Mouse (Mus musculus): ENCODE measurements at regions not wholly inside any gene's neighbourhood (a gene's known extent, or its start where the extent isn't known, plus 50 kb on each side); places are given as distances from the start of the nearest gene placed in this dataset.
"Not testable (repeated sequence)": the region's sequence is repeated elsewhere in the genome, so short reads cannot be mapped to it uniquely, and the experiment has no call there.

- peak; percentile 52 for ATAC-seq (replicated peaks in 1 of 2; ENCODE audit: insufficient read depth in 1 of 2, low FRiP score in 2 of 2, low TSS enrichment in 1 of 2, low read depth in 1 of 2, poor library complexity in 2 of 2, severe bottlenecking in 2 of 2)
Observed at GRCm38 (mm10) chr5:118465991-118466750, 94.3 kb upstream of the Med13l start.

DNA sequence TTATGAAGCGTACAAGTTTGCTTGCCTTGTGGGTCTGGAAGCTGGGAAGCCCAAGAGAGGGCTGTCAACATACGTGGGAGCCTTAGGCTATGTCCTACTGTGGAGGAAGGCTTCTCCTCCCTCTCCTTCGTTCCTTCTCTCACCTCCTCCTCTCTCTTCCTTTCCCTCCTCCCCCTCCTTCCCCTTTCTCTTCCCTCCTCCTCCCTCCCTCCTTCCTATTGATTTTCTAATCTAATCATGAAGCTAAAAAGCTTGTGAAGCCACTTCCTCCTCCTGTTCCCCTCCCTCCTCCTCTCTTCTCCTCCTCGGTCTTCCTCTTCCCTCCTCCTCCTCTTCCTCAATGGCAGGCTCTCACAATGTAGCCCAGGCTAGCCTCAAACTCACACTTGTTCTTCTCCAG is 91.7 kb upstream of the Med13l start:
- no peak for ATAC-seq (replicated peaks in 1 of 2; ENCODE audit: insufficient read depth in 1 of 2, low FRiP score in 2 of 2, low TSS enrichment in 1 of 2, low read depth in 1 of 2, poor library complexity in 2 of 2, severe bottlenecking in 2 of 2)

DNA sequence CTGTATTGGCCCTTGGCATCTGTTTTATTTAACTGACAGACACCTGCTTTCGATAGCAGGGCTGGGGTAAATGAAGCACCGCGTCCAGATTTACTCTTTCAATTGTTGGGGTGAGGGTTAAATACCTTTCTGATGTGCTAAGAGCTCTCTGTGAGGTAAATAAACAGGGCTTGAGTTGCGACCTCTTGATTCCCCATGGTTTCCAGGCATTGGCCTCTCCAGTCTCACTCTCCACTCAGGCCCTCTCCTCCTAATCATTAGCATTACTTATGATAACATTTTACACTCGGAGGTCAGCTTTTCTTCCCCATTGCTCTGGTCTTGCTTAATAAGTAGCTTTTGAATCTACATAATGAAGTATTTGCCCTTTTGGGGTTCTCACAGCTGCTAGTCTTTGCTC is 88.9 kb upstream of the Med13l start:
- no peak for ATAC-seq (replicated peaks in 1 of 2; ENCODE audit: insufficient read depth in 1 of 2, low FRiP score in 2 of 2, low TSS enrichment in 1 of 2, low read depth in 1 of 2, poor library complexity in 2 of 2, severe bottlenecking in 2 of 2)

GRCm38 (mm10) chr5:118472291-118472690 is 88.2 kb upstream of the Med13l start:
- no peak for ATAC-seq (replicated peaks in 1 of 2; ENCODE audit: insufficient read depth in 1 of 2, low FRiP score in 2 of 2, low TSS enrichment in 1 of 2, low read depth in 1 of 2, poor library complexity in 2 of 2, severe bottlenecking in 2 of 2)

DNA sequence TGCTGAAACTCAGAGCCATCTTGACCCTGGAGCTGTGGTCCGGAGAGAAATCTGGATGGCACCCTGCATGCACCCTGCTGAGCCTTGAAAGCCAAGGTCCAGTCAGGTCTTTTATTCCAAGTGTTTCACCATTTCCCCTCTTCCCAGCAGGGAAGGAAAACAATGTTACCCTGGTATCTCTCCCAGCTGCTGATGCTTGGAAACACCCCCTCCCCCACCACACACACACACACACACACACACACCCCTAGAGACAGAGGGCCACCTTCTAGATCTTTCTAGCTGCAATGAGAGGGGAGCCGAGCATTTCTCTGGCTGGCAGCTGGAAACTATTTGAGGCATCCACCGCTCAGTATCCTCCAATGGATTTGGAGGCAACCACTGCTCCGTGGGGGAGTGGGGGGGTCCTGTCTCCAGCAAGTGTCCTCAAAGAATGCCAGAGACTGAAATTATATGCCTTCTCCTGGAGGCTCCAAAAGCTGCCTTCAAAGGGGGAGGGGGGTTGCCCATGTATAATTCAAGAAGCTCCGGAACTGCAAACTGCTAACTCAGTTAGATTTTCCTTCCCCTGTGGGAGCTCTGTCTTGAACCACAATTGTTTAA is 87.2 kb upstream of the Med13l start:
- ATAC-seq (replicated peaks in 1 of 2; ENCODE audit: insufficient read depth in 1 of 2, low FRiP score in 2 of 2, low TSS enrichment in 1 of 2, low read depth in 1 of 2, poor library complexity in 2 of 2, severe bottlenecking in 2 of 2): no peak

- peak; percentile 58 to 62 for ATAC-seq (replicated peaks in 1 of 2; ENCODE audit: insufficient read depth in 1 of 2, low FRiP score in 2 of 2, low TSS enrichment in 1 of 2, low read depth in 1 of 2, poor library complexity in 2 of 2, severe bottlenecking in 2 of 2)
Observed at GRCm38 (mm10) chr5:118476597-118476996, 83.9 kb upstream of the Med13l start.

DNA sequence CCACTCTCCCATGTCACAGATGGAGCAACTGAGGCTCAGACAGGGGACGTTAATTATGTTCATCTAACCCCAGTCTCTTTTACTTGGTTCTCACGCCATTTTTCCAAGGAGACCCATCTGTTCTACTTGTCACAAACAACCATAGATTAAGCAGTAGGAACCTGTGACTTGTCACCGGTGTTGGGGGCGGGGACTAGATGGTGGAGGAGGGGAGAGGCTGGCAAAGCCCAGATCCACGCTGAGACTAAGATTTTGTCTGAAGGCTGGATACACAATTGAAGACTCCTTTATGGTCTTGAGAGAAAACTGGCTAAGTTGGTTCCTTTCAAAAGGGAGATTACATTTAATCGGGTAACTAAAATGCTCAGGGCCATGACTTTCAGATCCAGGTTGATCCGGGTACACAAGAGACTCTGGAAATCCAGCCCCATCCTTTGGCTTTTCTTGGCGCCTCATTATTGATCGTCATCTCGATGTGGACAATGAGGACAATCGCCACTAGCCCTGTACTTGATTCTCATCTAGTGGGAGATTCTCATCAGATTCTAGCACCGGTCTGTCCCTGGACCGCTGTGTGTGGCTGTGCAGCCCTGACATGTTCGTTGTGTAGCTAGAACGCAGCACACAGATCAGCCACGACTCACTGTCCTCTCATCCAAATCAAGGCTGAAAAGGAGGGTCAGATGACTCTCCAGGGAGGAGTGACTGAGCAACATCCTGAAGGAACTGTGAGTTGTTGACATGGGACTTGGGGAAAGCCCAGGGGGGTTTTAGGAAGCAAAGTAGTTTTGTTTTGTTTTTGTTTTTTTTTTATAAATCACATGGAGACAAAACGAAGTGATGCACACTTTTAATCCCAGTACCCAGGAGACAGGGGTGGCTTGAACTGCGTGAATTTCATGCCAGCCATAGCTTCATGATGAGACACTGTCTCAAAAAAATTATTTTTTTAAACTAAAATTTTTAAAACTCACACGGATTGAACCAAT is 83.1 kb upstream of the Med13l start:
- no peak for ATAC-seq (replicated peaks in 1 of 2; ENCODE audit: insufficient read depth in 1 of 2, low FRiP score in 2 of 2, low TSS enrichment in 1 of 2, low read depth in 1 of 2, poor library complexity in 2 of 2, severe bottlenecking in 2 of 2)

DNA sequence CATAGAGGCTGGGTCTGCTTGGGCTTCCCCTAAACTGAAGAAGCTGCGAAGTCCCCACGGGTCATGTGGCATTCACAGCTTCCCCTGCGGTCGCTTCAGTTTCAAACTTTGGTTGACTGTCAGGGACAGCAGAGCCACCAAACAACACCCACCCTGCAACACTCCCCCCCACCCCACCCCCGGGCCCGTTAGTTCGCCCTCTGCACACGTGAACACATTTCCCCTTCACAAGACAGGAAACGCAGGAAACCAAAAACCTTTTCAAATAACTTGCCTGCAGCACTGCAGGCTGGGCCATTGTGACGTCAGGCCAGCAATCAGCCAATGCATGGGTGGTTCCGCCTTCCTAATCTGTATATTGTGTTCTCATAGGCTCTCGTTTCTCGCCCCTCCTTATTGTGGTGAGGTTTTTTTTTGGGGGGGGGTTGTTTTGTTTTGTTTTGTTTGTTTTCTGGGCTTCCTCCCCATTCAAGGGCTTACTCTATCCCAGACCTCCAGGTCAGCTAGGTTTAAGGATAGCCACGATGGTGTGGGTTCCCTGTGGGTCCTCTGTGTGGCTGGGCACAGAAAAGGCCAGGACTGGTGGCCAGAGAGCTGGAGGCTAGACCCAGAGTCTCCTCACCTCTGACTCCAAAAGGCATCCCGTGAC is 82.2 kb upstream of the Med13l start:
- ATAC-seq (replicated peaks in 1 of 2; ENCODE audit: insufficient read depth in 1 of 2, low FRiP score in 2 of 2, low TSS enrichment in 1 of 2, low read depth in 1 of 2, poor library complexity in 2 of 2, severe bottlenecking in 2 of 2): peak; percentile 80 to 83

GRCm38 (mm10) chr5:118480000-118480399 is 80.5 kb upstream of the Med13l start:
- ATAC-seq (replicated peaks in 1 of 2; ENCODE audit: insufficient read depth in 1 of 2, low FRiP score in 2 of 2, low TSS enrichment in 1 of 2, low read depth in 1 of 2, poor library complexity in 2 of 2, severe bottlenecking in 2 of 2): no peak

GRCm38 (mm10) chr5:118480965-118481793 is 79.3 kb upstream of the Med13l start:
- ATAC-seq (replicated peaks in 1 of 2; ENCODE audit: insufficient read depth in 1 of 2, low FRiP score in 2 of 2, low TSS enrichment in 1 of 2, low read depth in 1 of 2, poor library complexity in 2 of 2, severe bottlenecking in 2 of 2): no peak

- no peak for ATAC-seq (replicated peaks in 1 of 2; ENCODE audit: insufficient read depth in 1 of 2, low FRiP score in 2 of 2, low TSS enrichment in 1 of 2, low read depth in 1 of 2, poor library complexity in 2 of 2, severe bottlenecking in 2 of 2)
Observed at GRCm38 (mm10) chr5:118481794-118482049, 78.8 kb upstream of the Med13l start.

DNA sequence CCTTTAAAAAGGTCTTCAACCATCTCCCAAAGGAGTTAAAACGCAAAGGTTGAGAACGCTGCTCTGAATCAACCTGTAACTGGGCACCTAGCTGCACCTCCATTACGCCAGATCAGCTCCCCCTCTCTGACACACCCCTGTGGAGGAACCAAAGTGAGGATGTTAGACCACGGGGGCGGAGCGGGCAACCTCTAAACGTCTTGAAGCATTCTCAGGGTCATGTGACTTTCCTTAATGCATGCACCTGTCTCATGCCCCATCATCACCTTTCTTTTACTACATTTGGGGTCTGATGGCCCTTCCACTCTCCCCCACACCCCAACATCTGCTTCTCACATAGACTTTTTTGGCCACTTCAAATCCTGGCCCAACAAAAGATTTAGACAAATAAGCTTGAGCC is 77.9 kb upstream of the Med13l start:
- ATAC-seq (replicated peaks in 1 of 2; ENCODE audit: insufficient read depth in 1 of 2, low FRiP score in 2 of 2, low TSS enrichment in 1 of 2, low read depth in 1 of 2, poor library complexity in 2 of 2, severe bottlenecking in 2 of 2): no peak

GRCm38 (mm10) chr5:118483001-118483400 is 77.5 kb upstream of the Med13l start:
- ATAC-seq (replicated peaks in 1 of 2; ENCODE audit: insufficient read depth in 1 of 2, low FRiP score in 2 of 2, low TSS enrichment in 1 of 2, low read depth in 1 of 2, poor library complexity in 2 of 2, severe bottlenecking in 2 of 2): no peak

DNA sequence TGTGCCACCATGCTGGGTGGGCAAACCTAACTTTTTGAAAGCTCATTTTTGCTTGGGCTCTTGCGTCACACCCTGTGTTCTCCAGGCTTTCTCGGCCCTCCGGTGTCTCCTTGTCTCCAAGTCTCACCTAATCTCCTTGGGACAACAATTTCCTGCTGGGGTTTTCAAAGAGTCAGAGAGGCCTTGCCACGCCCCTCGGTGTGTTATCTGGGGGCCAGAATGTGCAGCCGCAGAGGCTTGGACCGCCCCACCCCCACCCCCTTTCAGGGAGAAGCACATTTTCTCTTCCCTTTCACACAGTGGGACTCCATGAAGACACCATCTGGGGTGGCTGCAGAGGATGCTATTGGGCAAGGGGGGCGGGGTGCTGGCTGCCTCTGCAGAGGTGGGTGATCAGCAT is 76.9 kb upstream of the Med13l start:
- peak; percentile 50 to 65 for ATAC-seq (replicated peaks in 1 of 2; ENCODE audit: insufficient read depth in 1 of 2, low FRiP score in 2 of 2, low TSS enrichment in 1 of 2, low read depth in 1 of 2, poor library complexity in 2 of 2, severe bottlenecking in 2 of 2)

GRCm38 (mm10) chr5:118485191-118485590 is 75.3 kb upstream of the Med13l start:
- no peak for ATAC-seq (replicated peaks in 1 of 2; ENCODE audit: insufficient read depth in 1 of 2, low FRiP score in 2 of 2, low TSS enrichment in 1 of 2, low read depth in 1 of 2, poor library complexity in 2 of 2, severe bottlenecking in 2 of 2)

DNA sequence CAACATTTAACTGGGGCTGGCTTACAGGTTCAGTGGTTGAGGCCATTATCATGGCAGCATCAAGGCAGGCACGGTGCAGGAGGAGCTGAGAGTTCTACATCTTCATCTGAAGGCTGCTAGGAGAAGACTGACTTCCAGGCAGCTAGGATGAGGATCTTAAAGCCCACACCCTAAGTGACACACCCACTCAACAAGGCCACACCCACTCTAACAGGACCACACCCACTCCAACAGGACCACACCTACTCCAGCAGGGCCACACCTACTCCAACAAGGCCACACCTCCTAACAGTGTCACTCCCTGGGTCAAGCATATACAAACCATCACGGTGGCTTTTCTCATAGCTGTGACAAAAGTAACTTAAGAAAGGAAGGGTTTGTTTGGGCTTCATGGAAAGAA is 68.0 kb upstream of the Med13l start:
- ATAC-seq (replicated peaks in 1 of 2; ENCODE audit: insufficient read depth in 1 of 2, low FRiP score in 2 of 2, low TSS enrichment in 1 of 2, low read depth in 1 of 2, poor library complexity in 2 of 2, severe bottlenecking in 2 of 2): not testable (repeated sequence)
